Mouse (Mus musculus) brain, embryonic 14.5 days (tissue): ENCODE data around the gene Paxx. TPM values are rescaled to one million over a fixed set of nuclear protein-coding genes. Genes with fewer than 3 reads are reported as not detected.

Source experiments
- DNase-seq: peaks from one replicate; pipeline ENCODE4 v3.0.0-alpha.2; 2011; ENCODE audit warnings: low read depth
- CTCF ChIP-seq: fragments of 200-500 bp; IDR thresholded peaks from 2 replicates; pipeline ENCODE4 v1.5.1; 2012; ENCODE audit warnings: inconsistent platforms, mild to moderate bottlenecking, moderate library complexity, borderline replicate concordance; ENCODE audit not compliant: insufficient read depth, insufficient read length; ENCODE audit errors: extremely low read depth
- POLR2A ChIP-seq: fragments of 200-500 bp; IDR thresholded peaks from 2 replicates; pipeline ENCODE4 v1.6.1; 2012; ENCODE audit warnings: mild to moderate bottlenecking, inconsistent platforms, borderline replicate concordance; ENCODE audit not compliant: poor library complexity, insufficient read depth, insufficient read length, severe bottlenecking; ENCODE audit errors: extremely low read depth
- polyA plus RNA-seq: library from polyadenylated mRNA; depleted of rRNA; stranded (reverse); fragments of >200 nt; gene quantifications from 2 replicates; pipeline ENCODE4 v1.2.3, GENCODE M21; 2012

The Paxx gene
- polyA plus RNA-seq, 1 experiment: 109 TPM

- TF ChIP-seq POLR2A (no peak), CTCF (no peak)
- DNase-seq: no peak
These were observed 759 bp downstream of the Paxx start for GRCm38 (mm10) chr2:25460135-25460534.

GRCm38 (mm10) chr2:25458911-25459310, 2.0 kb downstream of the Paxx start:
- no peak for DNase-seq

GRCm38 (mm10) chr2:25457022-25457896, 3.6 kb downstream of the Paxx start:
- no peak for TF ChIP-seq CTCF
- TF ChIP-seq POLR2A: no peak
- DNase-seq: no peak

More at GRCm38 (mm10) chr2:25458911-25459310, 2.0 kb downstream of the Paxx start:
- TF ChIP-seq POLR2A (no peak), CTCF (no peak)

GRCm38 (mm10) chr2:25456205-25456953, 4.5 kb downstream of the Paxx start, which contains the start of gene Clic3:
Clic3 (plus strand) TSS chr2:25456838.
- no peak for TF ChIP-seq POLR2A
- no peak for TF ChIP-seq CTCF
- DNase-seq: no peak

- no peak for DNase-seq
- TF ChIP-seq POLR2A (no peak), CTCF (no peak)
These were observed 7.9 kb downstream of the Paxx start for GRCm38 (mm10) chr2:25452951-25453350.

- TF ChIP-seq CTCF: no peak
- no peak for TF ChIP-seq POLR2A
- DNase-seq: no peak
These were observed 9.8 kb downstream of the Paxx start for GRCm38 (mm10) chr2:25450853-25451647.

- no peak for TF ChIP-seq POLR2A
- TF ChIP-seq CTCF: no peak
- no peak for DNase-seq
These were observed 18.2 kb downstream of the Paxx start for GRCm38 (mm10) chr2:25442682-25443081.

GRCm38 (mm10) chr2:25441067-25441466, 19.8 kb downstream of the Paxx start:
- no peak for DNase-seq
- TF ChIP-seq POLR2A (no peak), CTCF (no peak)

GRCm38 (mm10) chr2:25436286-25436820, 24.5 kb downstream of the Paxx start:
- DNase-seq: no peak
- TF ChIP-seq POLR2A: no peak
- no peak for TF ChIP-seq CTCF

- TF ChIP-seq POLR2A: no peak
- no peak for TF ChIP-seq CTCF
These were observed 26.6 kb downstream of the Paxx start for GRCm38 (mm10) chr2:25434292-25434691.

GRCm38 (mm10) chr2:25433101-25433500, 27.8 kb downstream of the Paxx start:
- no peak for DNase-seq

More at GRCm38 (mm10) chr2:25434292-25434691, 26.6 kb downstream of the Paxx start:
- no peak for DNase-seq

More at GRCm38 (mm10) chr2:25433101-25433500, 27.8 kb downstream of the Paxx start:
- TF ChIP-seq CTCF: no peak
- TF ChIP-seq POLR2A: no peak
